22 mouse cellular contexts compared by ENCODE assay signal in the genomic region with DNA sequence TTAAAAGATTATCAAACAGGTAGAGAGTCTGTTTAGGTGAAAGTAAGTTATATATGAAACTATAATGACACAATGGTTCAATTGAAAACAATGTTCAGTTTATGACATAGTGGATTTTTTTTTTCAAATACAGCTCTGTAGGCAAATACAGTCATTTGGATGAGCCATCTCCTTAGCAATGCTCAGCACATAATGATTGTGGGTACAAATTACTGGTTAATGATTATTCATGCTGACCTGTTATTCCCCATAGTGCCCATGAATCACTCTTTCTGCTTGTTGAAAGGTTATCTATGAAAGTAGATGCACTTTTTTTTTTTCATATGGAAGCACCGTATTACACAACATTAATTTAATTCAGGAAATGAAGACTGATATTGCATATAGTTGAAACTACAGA. TPM values are rescaled to one million over a fixed set of nuclear protein-coding genes. Genes with fewer than 3 reads are reported as not detected.
DNase-seq lines count a peak whose midpoint lies in the region; ATAC-seq lines count a peak whose summit lies in the region.
"Had no signal": no experiment of that assay in that cellular context is flagged by ENCODE, and none has a peak within 500 bp of the region (broad histone marks: within the 10 kb centered on the region; RNA-seq: fewer than 3 reads in every experiment).

No protein-coding gene starts in this region.

- no peaks in the 10 kb centered on the region for H3K27me3 ChIP-seq in kidney, embryonic 14.5 days (ENCODE audit: control insufficient read depth, insufficient read depth, low read length)
- H3K27me3 ChIP-seq in intestine, embryonic 15.5 days (replicated peaks), result no peaks in the 10 kb centered on the region
- H3K27me3 ChIP-seq: forebrain, embryonic 13.5 days; hindbrain, embryonic 12.5 days; hindbrain, embryonic 15.5 days had no signal

- H3K4me2 ChIP-seq in kidney, embryonic 14.5 days (replicated peaks; ENCODE audit: low read depth, low read length), result no peak overlapping the region
- H3K4me2 ChIP-seq in intestine, embryonic 15.5 days (replicated peaks), result no peak overlapping the region
- H3K4me2 ChIP-seq: forebrain, embryonic 13.5 days; heart, embryonic 11.5 days; hindbrain, embryonic 12.5 days; hindbrain, embryonic 15.5 days had no signal

- H3K9ac ChIP-seq in kidney, embryonic 14.5 days (ENCODE audit: low read depth, low read length), result no peak overlapping the region
- no peak overlapping the region for H3K9ac ChIP-seq in intestine, embryonic 15.5 days
- H3K9ac ChIP-seq: forebrain, embryonic 13.5 days; hindbrain, embryonic 12.5 days; hindbrain, embryonic 15.5 days had no signal

- intact Hi-C loops in gastrocnemius, postnatal 14 days (cut with DNase I; ENCODE audit: low total_unique reads), result no loop called here

- no peak overlapping the region for H3K4me3 ChIP-seq in kidney, embryonic 14.5 days (ENCODE audit: low read length)
- H3K4me3 ChIP-seq in intestine, embryonic 15.5 days (replicated peaks), result no peak overlapping the region
- H3K4me3 ChIP-seq: forebrain, embryonic 10.5 days; forebrain, embryonic 13.5 days; hindbrain, embryonic 12.5 days; hindbrain, embryonic 15.5 days had no signal

- ATAC-seq in kidney, embryonic 14.5 days (ENCODE audit: low FRiP score, low TSS enrichment), result no peak
- peak; percentile 80 for ATAC-seq in intestine, embryonic 15.5 days
- ATAC-seq: CD4-positive, CD25-positive, alpha-beta regulatory T cell, adult 4 months; forebrain, embryonic 13.5 days; forebrain, embryonic 16.5 days had no signal

- H3K27ac ChIP-seq in kidney, embryonic 14.5 days (ENCODE audit: low read depth, low read length), result no peak overlapping the region
- H3K27ac ChIP-seq in intestine, embryonic 15.5 days, result no peak overlapping the region
- H3K27ac ChIP-seq: forebrain, embryonic 10.5 days; forebrain, embryonic 13.5 days; hindbrain, embryonic 12.5 days; hindbrain, embryonic 15.5 days had no signal

- H3K36me3 ChIP-seq in kidney, embryonic 14.5 days (ENCODE audit: control insufficient read depth, insufficient read depth, low read length), result no peaks in the 10 kb centered on the region
- no peaks in the 10 kb centered on the region for H3K36me3 ChIP-seq in intestine, embryonic 15.5 days
- H3K36me3 ChIP-seq: forebrain, embryonic 10.5 days; hindbrain, embryonic 12.5 days; hindbrain, embryonic 15.5 days had no signal

- peak; percentile 7 for DNase-seq in kidney, adult 9 months
- DNase-seq in Muller cell, postnatal 12 days (ENCODE audit: inconsistent ontology term), result peak; percentile 28
- no peak for DNase-seq in gastrocnemius, postnatal 14 days
- no peak for DNase-seq in spleen, postnatal 36 days (ENCODE audit: low spot score in 2 of 2)
- DNase-seq in adrenal gland, adult 18-20 months (ENCODE audit: low spot score in 2 of 2), result no peak
- DNase-seq: adrenal gland, adult 2 months; adrenal gland, postnatal 14 days; B cell, adult 2 months; cerebellum, adult 11-12 months; cerebellum, adult 8-10 months; cerebellum, postnatal 14 days; gastrocnemius, postnatal 10 days; heart, adult 11 months had no signal

- no peaks in the 10 kb centered on the region for H3K4me1 ChIP-seq in kidney, embryonic 14.5 days (ENCODE audit: control insufficient read depth, insufficient read depth, low read length)
- peaks cover 5% of the 10 kb centered on the region for H3K4me1 ChIP-seq in intestine, embryonic 15.5 days (replicated peaks)
- H3K4me1 ChIP-seq: forebrain, embryonic 13.5 days; hindbrain, embryonic 12.5 days; hindbrain, embryonic 15.5 days had no signal

- WGBS in kidney, embryonic 14.5 days, result 86% methylated on average over 1 of the region's 1 CpGs
- 56% methylated on average over 1 of the region's 1 CpGs for WGBS in intestine, embryonic 15.5 days

- H3K9me3 ChIP-seq in kidney, embryonic 14.5 days (ENCODE audit: control insufficient read depth, low read length), result peaks cover 4% of the 10 kb centered on the region; the same call in 1 of the 2 replicates
- no peaks in the 10 kb centered on the region for H3K9me3 ChIP-seq in intestine, embryonic 15.5 days
- H3K9me3 ChIP-seq: forebrain, embryonic 13.5 days; hindbrain, embryonic 12.5 days; hindbrain, embryonic 15.5 days had no signal

RNA-seq across cellular contexts. Expression of a gene that starts 58.0 kb away (rescaled TPM):
- 7.4 and 10.4 TPM in 2 replicates for polyA plus RNA-seq in kidney, embryonic 14.5 days (2014; fragmentation: Nextera tagmentation; extraction: Ambion mirVana)
- polyA plus RNA-seq in intestine, embryonic 15.5 days (2015; fragmentation: Nextera tagmentation; extraction: Ambion mirVana), result 26.9 and 27.7 TPM in 2 replicates
- 1 to 10 TPM; 7.1 to 8.8 TPM for total RNA-seq in gastrocnemius, postnatal 14 days (2021)
- 10 to 100 TPM; 15.0 to 33.8 TPM for total RNA-seq in adrenal gland, adult 18-20 months (2021)

Comparison
In these comparisons a context has a peak if more than half of its experiments do, and no peak if none do; other contexts are left out.
1. DNase-seq: peak in kidney, adult 9 months (single experiment) and Muller cell, postnatal 12 days (single experiment); none in gastrocnemius, postnatal 14 days (single experiment), spleen, postnatal 36 days (0 of 2) and adrenal gland, adult 18-20 months (0 of 2).